Mouse (Mus musculus) kidney, adult 2 months (tissue): ENCODE results near the gene Ch25h. TPM values are rescaled to one million over a fixed set of nuclear protein-coding genes. Genes with fewer than 3 reads are reported as not detected.

ENCODE experiments used
- DNase-seq: peaks from one replicate; pipeline ENCODE4 v3.0.0; 2021
- H3K27ac ChIP-seq: fragments of 200-500 bp; 2 replicates; pipeline ENCODE4 v1.5.1; 2012; ENCODE audit warnings: low read depth, low read length, control low read depth, inconsistent platforms; ENCODE audit not compliant: insufficient read depth
- H3K27me3 ChIP-seq: fragments of 200-500 bp; replicated peaks from 2 replicates; pipeline ENCODE4 v1.6.1; 2012; ENCODE audit warnings: mild to moderate bottlenecking, moderate library complexity, low read length, inconsistent platforms; ENCODE audit not compliant: control insufficient read depth, insufficient read depth
- H3K36me3 ChIP-seq: fragments of 200-500 bp; 2 replicates; pipeline ENCODE4 v1.6.1; 2012; ENCODE audit warnings: mild to moderate bottlenecking, moderate library complexity, low read length, inconsistent platforms; ENCODE audit not compliant: control insufficient read depth, insufficient read depth
- H3K4me1 ChIP-seq: fragments of 200-500 bp; 2 replicates; pipeline ENCODE4 v1.6.1; 2011; ENCODE audit warnings: low read length; ENCODE audit not compliant: control insufficient read depth, insufficient read depth
- H3K4me3 ChIP-seq: fragments of 200-500 bp; 2 replicates; pipeline ENCODE4 v1.5.1; 2011; ENCODE audit warnings: mild to moderate bottlenecking, low read depth, low read length, control low read depth; ENCODE audit not compliant: insufficient read depth
- CTCF ChIP-seq: fragments of 200-500 bp; conservative IDR thresholded peaks from 2 replicates; pipeline ENCODE4 v1.5.1; 2011; ENCODE audit warnings: low read depth, mild to moderate bottlenecking, control low read depth, low read length, moderate library complexity, mixed read lengths; ENCODE audit not compliant: insufficient read depth, insufficient read length
- POLR2A ChIP-seq: fragments of 200-500 bp; IDR thresholded peaks from one replicate; pipeline ENCODE4 v1.6.1; 2011; ENCODE audit warnings: low read depth, low read length, control low read depth
- WGBS: fragments of 180-500 bp; shearing (Covaris S2); methylation state at CpG from one replicate; pipeline ENCODE4 v1.1.7; 2018; 5-methylcytosine and 5-hydroxymethylcytosine counted together
- polyA plus RNA-seq: library from polyadenylated mRNA; depleted of rRNA; stranded (reverse); fragments of >200 nt; gene quantifications from 2 replicates; pipeline ENCODE4 v1.2.3, GENCODE M21; 2012

Ch25h gene
- polyA plus RNA-seq, 1 experiment: 7.8 TPM

DNA sequence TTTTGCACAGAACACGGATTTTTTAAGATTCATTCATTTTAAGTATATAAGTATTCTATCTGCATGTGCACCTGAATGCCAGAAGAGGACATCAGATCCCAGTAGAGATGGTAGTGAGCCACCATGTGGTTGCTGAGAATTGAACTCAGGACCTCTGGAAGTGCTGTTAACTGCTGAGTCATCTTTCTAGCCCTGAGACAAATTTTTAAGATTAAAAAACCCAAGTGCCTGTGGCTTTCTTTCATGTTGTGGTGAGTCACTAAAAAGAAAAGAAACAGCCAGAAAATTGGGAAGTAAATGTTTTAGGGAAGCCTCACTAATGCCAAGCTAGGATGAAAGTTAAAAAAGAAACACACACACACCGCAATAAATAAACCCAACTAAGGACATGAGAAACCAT lies 3.3 kb downstream of the Ch25h start:
- no peaks in the 10 kb centered on the region for H3K4me1 ChIP-seq
- 93% methylated on average over 2 of the region's 2 CpGs for WGBS
- H3K4me3 ChIP-seq: no peak overlapping the region
- TF ChIP-seq POLR2A (no peak), CTCF (no peak)
- no peak for DNase-seq
- no peaks in the 10 kb centered on the region for H3K36me3 ChIP-seq
- H3K27ac ChIP-seq: no peak overlapping the region
- no peaks in the 10 kb centered on the region for H3K27me3 ChIP-seq

DNA sequence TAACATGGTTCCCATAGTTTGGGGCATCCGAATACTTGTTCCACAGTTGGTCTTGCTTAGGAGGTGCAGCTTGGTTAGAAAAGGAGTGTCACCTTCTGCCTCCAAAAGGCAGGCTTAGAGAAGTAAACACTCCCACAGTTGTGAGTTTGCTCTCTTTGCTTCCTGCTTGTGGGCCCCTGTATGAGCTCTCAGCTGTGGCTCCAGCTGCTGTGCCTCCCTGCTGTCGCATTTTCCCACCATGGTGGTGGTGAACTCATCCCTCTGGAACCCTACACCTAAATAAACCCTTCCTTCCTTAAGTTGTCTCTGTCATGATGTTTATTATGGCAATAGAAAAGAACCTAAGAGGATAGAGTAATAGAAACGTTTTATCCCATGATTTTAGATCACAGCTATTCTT lies 6.2 kb downstream of the Ch25h start:
- Histone ChIP-seq H3K4me3 (no peak overlapping the region), H3K27me3 (no peaks in the 10 kb centered on the region), H3K36me3 (no peaks in the 10 kb centered on the region), H3K27ac (no peak overlapping the region), H3K4me1 (no peaks in the 10 kb centered on the region)
- no peak for DNase-seq
- WGBS: 58% methylated on average over 3 of the region's 3 CpGs
- TF ChIP-seq POLR2A (no peak), CTCF (no peak)

- Histone ChIP-seq H3K36me3 (no peaks in the 10 kb centered on the region), H3K27me3 (no peaks in the 10 kb centered on the region), H3K4me1 (no peaks in the 10 kb centered on the region), H3K4me3 (no peak overlapping the region), H3K27ac (no peak overlapping the region)
- WGBS: 40% methylated on average over 6 of the region's 6 CpGs
- DNase-seq: peak; percentile 60
- no peak for TF ChIP-seq POLR2A
Observed at GRCm38 (mm10) chr19:34468216-34468615, 6.7 kb downstream of the Ch25h start.

- no peak overlapping the region for H3K27ac ChIP-seq
- no peaks in the 10 kb centered on the region for H3K4me1 ChIP-seq
- H3K4me3 ChIP-seq: no peak overlapping the region
- no peaks in the 10 kb centered on the region for H3K36me3 ChIP-seq
- 72% methylated on average over 3 of the region's 3 CpGs for WGBS
- no peaks in the 10 kb centered on the region for H3K27me3 ChIP-seq
- DNase-seq: no peak
- no peak for TF ChIP-seq POLR2A
- no peak for TF ChIP-seq CTCF
Observed at GRCm38 (mm10) chr19:34464453-34464852, 10.5 kb downstream of the Ch25h start.

GRCm38 (mm10) chr19:34461451-34462019 lies 13.4 kb downstream of the Ch25h start:
- 61% methylated on average over 1 of the region's 1 CpGs for WGBS
- Histone ChIP-seq H3K27ac (no peak overlapping the region), H3K4me3 (no peak overlapping the region), H3K36me3 (no peaks in the 10 kb centered on the region), H3K27me3 (no peaks in the 10 kb centered on the region), H3K4me1 (no peaks in the 10 kb centered on the region)
- no peak for DNase-seq
- TF ChIP-seq POLR2A (no peak), CTCF (no peak)

- TF ChIP-seq CTCF: no peak
- TF ChIP-seq POLR2A: no peak
- Histone ChIP-seq H3K27me3 (no peaks in the 10 kb centered on the region), H3K27ac (no peak overlapping the region), H3K4me1 (no peaks in the 10 kb centered on the region), H3K36me3 (no peaks in the 10 kb centered on the region), H3K4me3 (no peak overlapping the region)
- 59% methylated on average over 1 of the region's 1 CpGs for WGBS
- DNase-seq: no peak
Observed at GRCm38 (mm10) chr19:34450784-34451370, 24.1 kb downstream of the Ch25h start.

GRCm38 (mm10) chr19:34448851-34449250 lies 26.1 kb downstream of the Ch25h start:
- TF ChIP-seq POLR2A (no peak), CTCF (no peak)

More at GRCm38 (mm10) chr19:34448851-34449250, 26.1 kb downstream of the Ch25h start:
- 89% methylated on average over 1 of the region's 1 CpGs for WGBS
- no peaks in the 10 kb centered on the region for H3K4me1 ChIP-seq
- no peaks in the 10 kb centered on the region for H3K36me3 ChIP-seq
- DNase-seq: no peak
- H3K4me3 ChIP-seq: no peak overlapping the region
- H3K27ac ChIP-seq: no peak overlapping the region
- no peaks in the 10 kb centered on the region for H3K27me3 ChIP-seq
